Mouse (Mus musculus) fat pad, adult 2 months (tissue): ENCODE measurements around the gene Dagla.

Source experiments
- DNase-seq: peaks from one replicate; pipeline ENCODE4 v3.0.0-alpha.2; 2011; ENCODE audit warnings: low read depth, low spot score; ENCODE audit errors: extremely low read depth

The Dagla gene

DNA sequence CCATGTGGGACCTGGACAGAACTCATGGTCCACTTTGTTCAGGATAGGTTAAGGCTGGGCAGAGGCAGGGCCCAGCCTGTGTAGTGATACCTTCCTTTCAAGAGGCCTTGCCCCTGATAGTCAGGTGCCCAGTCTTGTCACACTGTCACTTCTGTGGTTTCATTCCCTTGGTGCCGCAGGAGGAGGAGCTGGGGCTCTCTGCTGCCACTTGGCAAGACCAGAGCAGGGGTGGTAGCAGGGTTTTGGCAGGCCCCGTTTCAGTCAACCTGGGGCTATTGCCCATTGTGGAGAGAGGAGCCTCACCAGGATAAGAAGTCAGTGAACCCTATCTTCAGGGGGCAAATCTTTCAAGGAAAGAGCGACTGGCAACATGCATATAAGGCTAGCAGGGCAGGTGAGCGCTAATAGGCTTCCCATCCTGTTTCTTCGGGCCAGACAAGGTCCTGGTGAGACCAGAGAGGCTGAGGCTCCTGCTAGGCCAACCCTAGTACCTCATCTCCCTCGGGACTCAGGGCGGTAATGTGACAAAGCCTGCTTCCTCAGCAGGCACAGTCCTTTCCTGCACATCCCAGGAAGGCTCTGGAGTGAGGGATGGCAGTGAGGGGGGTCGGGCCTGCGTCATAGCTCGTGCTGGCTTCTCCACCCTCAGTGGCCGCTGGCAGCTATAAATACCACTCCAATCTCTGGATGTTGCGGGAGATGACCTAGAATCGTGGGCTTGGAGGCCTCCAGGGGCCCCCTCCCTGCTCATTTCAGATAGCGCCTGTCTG is 23.7 kb downstream of the Dagla start:
- no peak for DNase-seq

DNA sequence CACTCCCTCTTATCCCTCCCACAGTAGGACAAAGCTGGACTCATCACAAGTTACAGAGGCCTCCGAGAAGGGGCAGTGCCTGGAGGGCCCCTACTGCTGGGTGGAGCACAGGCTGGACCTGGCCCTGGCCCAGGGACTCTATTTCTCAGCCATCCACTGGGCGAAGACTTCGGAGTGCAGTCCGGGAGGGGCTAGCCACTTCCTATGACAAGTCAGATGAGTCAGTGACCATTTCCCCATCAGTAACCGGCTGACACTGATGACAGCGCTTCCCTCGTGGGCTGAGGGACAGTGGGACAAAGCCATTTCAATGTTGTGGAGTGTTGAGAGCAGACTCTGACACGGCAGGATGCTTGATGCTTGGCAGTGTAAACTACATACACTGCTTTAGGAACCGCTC is 25.0 kb downstream of the Dagla start:
- no peak for DNase-seq

DNA sequence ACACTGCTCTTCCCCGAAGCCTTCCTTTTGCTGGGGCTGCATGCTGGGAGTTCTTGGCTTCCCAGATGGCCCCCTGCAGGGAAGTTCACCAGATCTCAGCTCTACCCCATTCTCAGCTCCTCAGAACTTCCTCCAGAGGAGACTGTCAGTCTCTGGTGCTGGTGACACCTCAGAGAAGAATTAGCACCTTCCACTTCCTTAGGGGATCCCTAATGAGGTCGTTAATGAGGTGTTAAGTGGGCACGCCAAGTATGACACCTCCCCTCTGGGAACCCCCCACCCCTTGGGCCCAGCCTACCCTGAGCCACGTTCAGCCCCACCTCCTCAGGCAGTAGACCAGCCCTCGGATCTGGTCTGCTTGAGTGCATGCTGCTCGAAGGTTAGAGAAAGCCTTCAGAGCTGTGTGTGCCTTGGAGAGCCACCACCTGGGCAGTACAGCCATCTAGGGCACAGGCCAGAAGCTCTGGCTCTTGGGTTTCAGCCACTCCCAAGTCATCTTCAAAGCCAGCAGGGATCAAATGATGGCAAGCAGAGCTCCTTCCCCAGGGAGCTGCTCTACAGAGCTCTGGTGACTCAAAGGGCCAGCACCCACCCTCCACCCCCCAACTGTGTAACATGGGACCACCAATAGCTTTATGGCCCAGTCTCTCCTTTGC is 25.9 kb downstream of the Dagla start:
- no peak for DNase-seq

DNA sequence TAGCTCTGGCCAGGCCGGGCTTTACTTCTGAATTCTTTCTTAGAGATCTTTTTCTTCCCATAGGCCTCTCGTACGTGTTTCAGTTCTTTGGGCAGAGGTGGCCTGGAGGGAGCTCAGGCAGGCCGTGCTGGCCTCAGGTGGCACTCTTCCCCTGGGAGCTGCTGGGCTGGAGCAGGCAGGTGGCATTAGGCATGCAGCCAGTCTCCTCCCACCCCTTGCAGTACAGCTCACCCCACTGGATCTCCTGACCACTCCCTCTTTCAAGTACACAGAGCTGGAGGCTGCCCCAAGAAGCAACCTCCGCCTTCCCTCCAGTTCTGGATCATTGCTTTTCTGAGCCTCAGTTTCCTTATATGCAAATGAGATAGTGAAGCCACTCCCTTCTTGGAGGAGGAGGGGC is 26.9 kb downstream of the Dagla start:
- DNase-seq, result peak; percentile 91

DNA sequence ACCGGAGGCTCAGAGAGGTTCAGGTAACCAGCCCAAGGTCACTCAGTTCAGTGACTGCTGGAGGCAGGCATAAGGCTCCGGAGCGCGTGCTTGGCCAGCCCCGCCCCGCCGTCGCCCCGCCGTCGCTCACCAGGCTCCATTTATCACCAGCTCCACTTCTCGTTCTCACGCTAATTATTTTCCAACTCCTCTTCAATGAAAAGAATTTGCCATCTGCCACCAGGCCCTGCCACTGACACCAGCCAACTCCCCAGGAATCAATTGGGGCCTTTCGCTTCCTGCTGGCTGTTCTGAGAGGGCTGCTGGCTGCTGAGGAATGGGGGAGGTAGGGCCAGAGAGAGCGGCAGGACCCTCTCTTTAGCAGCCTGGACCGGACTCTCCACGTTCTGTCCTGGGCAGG is 27.3 kb downstream of the Dagla start:
- DNase-seq, result no peak

DNA sequence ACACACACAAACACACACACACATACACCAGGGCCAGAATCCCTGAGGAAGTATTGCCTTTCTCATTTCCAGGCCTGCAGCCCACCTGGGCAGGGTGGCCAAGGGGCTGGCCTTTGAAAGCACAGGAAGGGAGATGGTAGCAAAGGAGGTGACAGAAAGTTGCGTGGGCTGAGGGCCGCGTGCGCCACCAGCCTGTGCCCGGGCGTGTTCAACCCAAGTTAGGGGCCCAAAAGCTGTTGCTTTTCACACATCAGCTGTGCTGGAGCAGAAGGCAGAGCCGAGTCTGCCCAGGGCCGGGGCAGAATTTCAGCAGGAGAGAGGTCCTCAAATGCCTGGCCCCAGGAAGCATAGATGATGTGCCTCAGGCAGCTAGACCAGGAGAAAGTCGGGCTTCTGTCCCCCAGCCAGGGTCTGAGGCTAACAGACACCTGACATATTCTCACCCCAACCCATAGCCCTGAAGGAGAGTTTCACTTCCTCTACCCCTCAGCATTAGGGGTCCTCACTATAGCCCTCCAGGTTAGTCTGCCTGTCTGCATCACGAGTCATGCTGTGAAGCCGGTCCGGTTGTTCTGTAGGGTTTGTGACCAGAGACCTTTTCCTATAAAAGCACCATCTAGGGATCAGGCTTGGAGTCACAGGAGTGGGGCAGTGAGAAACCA is 28.1 kb downstream of the Dagla start:
- DNase-seq, result no peak

DNA sequence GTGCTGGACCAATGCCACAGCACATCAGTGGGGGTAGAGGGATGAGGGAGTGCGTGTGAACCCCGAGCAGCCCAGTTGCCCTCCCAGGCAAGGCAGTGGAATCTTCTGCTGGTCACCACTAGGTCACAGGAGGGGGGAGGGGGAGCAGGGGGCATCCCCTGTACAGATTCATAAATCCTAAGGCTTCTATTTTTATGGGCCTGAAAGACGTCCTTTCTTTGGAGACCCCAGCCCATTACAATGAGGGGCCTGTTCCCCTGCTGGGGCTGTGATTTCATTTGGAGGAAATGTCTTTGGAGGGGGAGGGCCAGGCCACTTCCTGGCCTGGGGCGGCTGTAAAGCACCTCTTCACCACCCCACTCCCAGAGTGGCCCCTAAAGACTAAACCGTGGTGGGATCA is 30.6 kb downstream of the Dagla start:
- no peak for DNase-seq

DNA sequence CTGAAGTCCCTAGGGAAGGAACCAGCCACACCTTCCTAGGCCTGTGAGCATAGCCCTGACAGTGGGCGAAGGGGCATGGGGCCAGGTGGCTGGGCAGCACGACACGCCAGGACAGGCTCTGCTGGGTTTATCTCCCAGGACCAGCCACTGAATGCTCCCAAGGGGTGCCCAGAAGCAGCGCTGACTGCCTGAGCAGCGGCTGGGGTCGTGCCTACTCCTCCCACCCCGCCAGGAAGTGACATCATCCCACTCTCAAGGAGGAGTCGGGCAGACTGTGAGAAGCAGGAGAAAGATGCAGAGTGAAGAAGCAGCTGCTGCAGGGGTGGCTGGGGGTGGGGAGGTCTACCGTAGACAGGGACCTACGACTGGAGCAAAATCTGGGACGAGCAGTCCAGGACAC is 31.9 kb downstream of the Dagla start:
- DNase-seq, result no peak

DNA sequence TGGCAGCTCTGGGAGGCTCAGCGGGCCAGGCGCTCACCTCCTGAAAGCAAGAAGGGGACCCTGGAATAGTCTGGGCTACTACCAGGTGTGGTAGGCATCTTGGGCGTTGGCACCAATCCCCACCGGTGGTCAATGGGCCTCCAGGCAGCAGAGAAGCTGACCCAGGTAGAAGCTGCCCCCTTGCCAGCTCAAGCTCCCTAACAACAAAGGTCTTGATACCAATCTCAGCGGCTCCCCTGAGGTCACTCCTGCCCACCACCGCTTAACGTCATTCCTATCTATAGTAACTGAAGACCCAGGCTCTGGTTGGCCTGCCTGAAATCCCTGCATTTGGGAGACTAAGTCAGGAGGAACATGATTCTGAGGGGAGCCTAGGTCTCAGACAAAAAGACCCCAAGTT is 33.1 kb downstream of the Dagla start:
- no peak for DNase-seq

DNA sequence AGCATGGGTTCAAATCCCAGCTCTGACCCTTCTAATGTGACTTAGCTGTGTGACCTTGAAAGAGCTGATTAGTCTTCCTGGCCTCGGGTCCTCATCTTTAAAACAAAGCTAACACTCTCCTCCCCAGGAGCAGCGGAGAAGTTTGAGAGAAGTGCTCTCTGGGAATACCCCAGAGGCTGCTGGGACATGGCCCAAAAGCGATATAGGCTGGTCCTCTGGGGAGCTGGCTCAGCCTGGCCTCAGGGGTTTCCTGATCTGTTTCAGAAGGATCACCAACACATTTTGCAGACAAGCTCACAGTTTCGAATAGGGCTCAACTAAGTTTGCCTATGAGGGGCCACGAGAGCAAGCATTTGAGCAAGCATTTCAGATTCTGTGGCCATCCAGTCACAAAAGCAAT is 34.3 kb downstream of the Dagla start:
- DNase-seq, result no peak

DNA sequence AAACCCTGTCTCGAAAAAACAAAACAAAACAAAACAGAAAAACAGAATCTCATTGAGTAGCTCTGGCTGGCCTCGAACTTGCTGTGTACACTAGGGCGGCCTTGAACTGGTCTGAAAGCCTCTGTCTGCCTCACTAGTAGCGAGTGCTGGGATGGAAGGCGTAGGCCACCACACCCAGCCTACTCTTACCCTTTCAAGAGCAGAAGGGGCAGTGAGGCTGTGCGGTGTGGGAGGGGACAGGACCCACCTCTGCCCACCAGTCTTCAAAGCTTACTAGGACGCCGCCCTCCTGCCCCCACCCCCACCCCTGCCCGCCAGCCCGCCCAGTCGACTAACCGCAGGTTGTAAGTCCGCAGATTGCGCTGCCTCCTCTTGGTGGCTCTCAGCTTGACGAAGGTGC is 35.8 kb downstream of the Dagla start:
- DNase-seq, result no peak

DNA sequence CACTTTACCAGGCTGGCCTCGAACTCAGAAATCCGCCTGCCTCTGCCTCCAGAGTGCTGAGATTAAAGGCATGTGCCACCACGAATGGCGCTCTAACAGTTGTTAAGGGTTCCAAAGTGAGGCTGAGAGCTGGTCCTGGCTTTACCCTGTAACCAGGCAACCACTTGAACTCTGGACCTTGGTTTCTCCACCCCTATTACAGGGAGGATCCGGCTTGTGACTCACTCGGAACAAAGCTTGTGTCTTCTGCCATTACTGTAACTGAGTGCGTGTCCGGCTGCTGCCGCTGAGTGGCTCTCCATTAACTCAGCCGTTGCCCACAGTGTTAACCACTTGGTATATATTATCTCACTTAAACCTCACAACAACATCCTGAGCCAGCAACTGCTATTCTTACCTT is 36.7 kb downstream of the Dagla start:
- no peak for DNase-seq

DNA sequence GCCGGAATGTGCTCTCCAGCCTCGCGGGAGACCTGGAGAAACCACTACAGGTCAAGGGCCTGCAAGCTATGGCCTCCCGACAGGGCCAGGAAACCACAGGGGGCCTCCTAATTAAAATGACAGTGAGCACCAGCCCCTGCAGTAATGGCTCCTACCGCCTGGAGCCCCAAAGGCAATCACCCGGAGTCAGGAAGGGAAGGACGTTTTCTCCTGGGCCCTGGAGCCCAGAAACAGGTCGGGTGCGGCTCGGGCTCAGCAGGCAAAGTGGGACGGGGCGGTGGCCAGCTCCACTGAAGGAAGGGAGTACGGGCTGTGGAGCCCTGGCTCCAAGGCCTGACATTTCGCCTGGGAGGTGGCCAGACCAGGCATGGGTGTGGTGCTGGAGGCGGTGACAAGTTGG is 37.6 kb downstream of the Dagla start:
- DNase-seq, result no peak

DNA sequence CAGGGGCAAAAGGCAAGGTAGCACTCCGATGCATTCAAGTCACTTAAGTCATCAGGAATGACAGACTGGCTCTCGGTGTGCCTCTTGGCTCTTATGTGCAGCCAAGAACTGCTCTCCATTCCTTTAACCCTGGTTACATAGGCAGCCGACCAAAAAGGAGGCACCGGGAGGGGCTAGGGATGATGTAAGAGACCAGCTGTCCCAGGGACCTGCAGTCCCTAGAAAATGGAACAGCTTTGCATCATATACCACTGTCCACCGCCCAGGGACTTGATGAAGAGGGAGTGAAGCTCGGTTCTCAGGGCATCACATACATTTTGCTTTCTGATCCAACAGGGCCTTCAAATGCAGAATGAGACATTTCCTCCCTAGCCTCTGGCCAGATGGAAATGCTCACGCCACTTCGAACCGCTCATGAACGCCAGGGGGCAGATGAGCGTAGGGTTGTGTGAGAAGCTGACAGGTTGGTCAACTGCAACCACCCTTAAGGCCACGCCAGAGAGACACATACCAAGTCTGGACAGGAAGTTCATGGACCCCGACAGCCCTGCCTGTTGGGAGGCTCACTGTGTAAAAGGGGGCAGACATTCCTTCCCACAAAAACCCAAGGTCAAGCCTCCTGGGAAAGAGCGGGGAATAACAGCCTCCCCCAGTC is 38.4 kb downstream of the Dagla start:
- DNase-seq, result no peak

DNA sequence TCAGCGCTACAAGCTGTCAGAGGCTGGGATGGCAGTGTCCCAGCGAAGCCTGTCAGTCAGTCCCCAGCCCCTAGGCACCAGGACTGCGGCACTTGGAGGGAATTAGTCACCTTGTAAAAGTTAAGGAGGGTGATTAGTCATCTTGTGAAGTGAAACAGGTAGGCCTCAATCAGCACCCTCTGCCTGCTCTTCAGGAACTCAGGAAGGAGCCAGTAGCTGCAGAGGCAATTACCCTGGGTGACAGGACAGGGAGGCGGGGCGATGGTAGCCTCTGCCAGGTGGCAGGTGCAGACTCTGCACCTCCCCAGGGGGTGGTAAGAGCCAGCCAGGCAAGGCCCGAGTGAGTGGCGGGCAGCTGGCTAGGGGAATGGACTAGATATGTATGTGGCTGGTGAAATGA is 43.3 kb downstream of the Dagla start:
- DNase-seq, result no peak

DNA sequence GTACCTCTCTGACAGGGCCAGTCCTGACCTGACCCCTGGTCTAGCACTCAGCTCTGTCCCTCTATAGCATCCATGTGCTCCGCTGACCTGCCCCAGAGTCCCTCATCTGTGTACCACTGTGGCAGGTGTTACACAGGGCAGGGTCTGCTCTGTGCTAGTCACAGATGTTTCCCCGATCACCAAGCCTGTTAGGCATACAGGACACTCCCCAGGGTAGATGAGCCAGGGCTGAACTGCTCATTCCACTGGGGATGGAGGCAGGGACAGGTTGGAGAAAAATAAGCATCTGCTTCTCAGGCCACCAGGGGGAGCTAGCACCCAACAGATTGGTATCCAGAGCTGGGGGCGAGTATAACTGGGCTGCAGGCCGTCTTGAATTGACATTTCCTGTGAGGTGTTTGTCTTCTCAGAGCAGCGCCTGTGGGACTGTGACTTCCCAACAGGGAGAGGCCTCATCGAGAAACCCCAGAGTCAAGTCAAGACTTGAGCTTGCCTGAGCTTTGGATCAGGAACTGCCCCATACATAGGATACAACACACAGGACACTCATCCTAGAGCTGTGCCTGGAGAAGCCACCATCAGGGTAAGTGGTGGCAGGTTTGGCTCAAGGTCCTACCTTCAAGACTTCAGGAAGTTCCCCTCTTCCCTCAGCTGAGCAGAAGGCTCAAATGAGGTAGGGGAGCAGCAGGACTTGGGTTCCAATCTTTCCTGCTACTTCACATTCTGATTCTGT is 46.2 kb downstream of the Dagla start:
- no peak for DNase-seq

DNA sequence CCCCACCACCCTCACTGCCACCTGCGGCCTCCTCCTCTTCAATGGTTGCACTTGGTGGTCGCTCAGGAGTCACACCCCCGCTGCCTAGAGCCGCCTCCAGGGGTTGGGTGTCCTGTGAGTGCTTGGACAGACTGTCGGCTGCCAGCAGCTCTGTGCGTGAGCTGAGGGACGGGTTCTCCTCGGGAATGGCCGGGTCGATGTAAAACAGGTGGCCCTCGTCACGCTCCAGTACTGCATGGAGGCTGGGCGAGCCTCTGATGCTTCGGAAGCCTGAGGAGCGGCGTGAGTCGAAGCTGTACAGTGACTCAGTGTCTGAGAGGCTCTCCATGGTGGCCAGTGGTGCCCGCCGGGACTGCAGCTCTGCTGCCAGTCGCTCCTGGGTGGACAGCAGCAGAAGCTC is 56.5 kb downstream of the Dagla start:
- DNase-seq, result no peak

DNA sequence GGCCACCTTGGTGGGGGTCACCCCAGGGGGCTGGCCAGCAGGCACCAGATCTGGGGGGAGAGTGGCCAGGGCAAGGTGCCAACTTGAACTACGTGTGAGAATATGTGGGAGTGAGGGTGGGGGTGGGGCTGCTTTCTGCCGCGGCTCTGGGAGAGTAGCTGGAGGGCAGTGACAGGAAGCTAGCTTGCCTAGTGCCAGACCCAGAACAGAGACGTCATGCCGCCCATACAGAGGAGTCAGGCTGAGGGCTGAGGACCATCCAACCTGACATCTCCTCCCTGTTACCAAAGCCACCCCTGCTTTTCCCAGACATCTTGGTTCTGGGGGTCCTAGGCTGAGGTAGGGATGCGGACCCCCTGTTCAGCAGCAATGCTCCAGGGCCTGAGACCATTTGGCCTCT is 57.5 kb downstream of the Dagla start:
- no peak for DNase-seq

DNA sequence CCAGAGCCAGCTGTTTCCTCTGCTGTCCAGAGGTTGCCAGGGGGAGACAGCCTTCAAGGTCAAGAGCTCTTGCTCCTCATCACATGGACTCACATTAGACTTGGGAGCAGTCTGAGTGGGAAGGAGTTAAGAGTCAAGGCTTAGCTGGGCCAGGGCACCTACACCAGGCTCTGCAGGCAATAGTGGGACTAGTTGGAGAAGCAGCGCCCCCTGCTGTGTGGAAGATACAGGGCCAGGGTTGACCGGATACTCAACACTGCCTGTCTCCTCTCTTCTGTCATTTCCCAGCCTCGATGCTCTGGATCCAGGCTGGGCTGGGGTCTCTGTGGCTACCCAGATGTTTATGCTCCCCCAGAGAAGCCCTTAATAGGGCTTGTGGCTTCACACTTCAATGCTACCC is 60.5 kb downstream of the Dagla start:
- no peak for DNase-seq

DNA sequence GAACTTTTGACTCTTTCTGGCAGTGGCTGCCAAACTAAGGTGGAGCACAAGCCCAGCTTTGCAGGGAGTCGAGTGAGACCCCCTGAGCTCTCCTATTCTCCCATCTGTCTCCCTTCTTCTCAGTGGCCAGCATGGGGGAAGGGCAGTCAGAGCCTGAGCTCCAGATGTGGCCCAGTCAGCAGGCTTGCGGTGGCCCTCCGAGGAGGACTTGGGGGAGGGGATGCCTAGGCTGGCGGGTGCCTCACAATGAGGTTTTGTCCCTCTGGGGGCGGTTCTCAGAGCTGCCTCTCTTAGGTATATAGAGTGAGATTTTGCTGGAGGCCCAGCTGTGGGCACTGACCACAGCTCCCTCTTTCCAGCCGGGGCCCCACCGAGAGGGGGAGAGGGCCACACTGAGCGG is 61.8 kb downstream of the Dagla start:
- DNase-seq, result no peak

DNA sequence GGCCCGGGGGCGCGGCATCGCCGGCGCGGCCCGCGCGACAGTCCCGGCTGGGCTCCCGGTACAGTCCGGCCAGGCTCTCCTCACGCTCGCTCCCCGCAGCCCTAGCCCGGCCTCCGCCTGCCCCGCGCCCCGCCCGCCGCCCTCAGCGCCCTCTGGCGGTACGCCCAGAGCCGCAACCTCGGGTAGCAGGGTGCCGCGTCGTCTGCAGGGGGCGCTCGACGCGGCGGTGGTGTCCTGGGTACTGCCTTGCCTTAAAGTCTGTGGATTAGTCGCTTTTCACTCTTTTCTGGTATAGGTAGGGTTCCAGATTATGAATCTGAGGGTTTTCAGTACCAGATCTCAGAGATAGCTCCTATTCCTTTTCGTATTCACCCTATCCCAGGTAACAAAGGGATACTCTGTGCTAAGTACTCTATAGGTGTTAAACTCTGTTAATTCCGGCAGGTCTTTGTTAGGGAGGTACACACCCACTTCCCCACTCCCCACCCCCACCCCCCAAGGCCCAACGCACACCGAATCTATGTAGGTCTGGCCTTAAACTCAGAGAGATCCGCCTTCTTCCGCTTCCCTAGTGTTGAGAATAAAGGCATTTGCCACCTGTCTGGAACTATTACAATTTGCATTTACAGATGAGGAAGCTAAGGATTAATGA is 63.9 kb downstream of the Dagla start, which contains the start of gene Myrf:
Myrf (minus strand) TSS at position 95 of the 652 bp plus-strand sequence.
- no peak for DNase-seq
